Mouse (Mus musculus): ENCODE results near the gene Gstp1.
"Not testable (repeated sequence)": the region's sequence is repeated elsewhere in the genome, so short reads cannot be mapped to it uniquely, and the experiment has no call there.

Gstp1 gene

GRCm38 (mm10) chr19:4060044-4060898, 22.5 kb upstream of the Gstp1 start:
- DNase-seq (ENCODE audit: low spot score in 2 of 2): not testable (repeated sequence)

GRCm38 (mm10) chr19:4059069-4059740, 21.4 kb upstream of the Gstp1 start, which contains the start of gene Gstp3:
Gene Gstp3, minus strand, starts transcription at chr19:4059569.
- DNase-seq (ENCODE audit: low spot score in 2 of 2): no peak

- DNase-seq (ENCODE audit: low spot score in 2 of 2): no peak
Measured at GRCm38 (mm10) chr19:4058581-4058980, 20.8 kb upstream of the Gstp1 start.

DNA sequence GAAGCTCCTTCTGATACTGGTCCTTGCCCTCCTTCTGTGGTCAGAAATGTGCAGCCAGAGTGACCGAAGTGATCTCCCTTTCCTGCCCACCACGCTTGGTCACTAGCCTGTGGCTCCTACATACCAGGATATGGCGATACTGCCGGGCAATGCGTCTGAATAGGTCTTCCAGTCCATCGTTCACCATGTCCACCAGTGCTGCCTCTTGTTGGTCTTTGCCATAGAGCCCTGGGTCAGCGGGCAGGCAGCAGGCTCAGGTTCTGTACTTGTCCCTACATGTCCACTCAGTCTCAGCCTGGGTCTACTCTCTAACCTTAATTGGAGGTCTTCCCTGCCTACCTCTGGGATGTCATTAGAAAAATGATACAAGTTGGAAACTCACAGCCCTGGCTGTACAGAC, 20.2 kb upstream of the Gstp1 start:
- no peak for DNase-seq (ENCODE audit: low spot score in 2 of 2)

- no peak for DNase-seq (ENCODE audit: low spot score in 2 of 2)
Measured at GRCm38 (mm10) chr19:4057389-4057788, 19.6 kb upstream of the Gstp1 start.

- no peak for DNase-seq (ENCODE audit: low spot score in 2 of 2)
Measured at GRCm38 (mm10) chr19:4056727-4057126, 18.9 kb upstream of the Gstp1 start.

GRCm38 (mm10) chr19:4055947-4056693, 18.3 kb upstream of the Gstp1 start:
- no peak for DNase-seq (ENCODE audit: low spot score in 2 of 2)

- DNase-seq (ENCODE audit: low spot score in 2 of 2): no peak
Measured at GRCm38 (mm10) chr19:4055216-4055946, 17.6 kb upstream of the Gstp1 start.

- DNase-seq (ENCODE audit: low spot score in 2 of 2): no peak
Measured at GRCm38 (mm10) chr19:4054613-4055012, 16.8 kb upstream of the Gstp1 start.

DNA sequence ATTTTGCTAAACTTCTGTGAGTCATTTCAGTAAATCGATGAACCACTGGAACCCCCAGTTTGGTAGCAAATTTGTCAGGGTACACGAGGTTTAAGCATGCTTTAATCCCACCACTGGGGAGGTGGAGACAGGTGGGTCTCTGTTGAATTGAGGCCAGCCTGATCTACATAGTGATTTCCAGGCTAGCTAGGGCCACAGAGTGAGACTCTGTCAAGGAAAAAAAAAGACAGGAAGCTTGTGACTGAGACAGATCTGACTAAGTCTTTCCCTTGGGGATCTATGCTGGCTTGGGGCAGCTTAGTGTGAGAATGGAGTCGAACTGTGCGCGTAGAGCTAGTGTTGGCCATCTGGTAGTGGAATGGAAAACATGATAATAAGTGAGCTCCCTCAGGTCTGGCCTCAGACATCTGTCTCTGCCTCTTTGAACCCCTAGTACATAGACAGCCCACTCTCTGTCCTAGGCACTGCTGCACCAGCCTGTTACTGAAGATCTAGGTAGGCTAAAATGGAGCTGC, 14.8 kb upstream of the Gstp1 start:
- no peak for DNase-seq (ENCODE audit: low spot score in 2 of 2)

DNA sequence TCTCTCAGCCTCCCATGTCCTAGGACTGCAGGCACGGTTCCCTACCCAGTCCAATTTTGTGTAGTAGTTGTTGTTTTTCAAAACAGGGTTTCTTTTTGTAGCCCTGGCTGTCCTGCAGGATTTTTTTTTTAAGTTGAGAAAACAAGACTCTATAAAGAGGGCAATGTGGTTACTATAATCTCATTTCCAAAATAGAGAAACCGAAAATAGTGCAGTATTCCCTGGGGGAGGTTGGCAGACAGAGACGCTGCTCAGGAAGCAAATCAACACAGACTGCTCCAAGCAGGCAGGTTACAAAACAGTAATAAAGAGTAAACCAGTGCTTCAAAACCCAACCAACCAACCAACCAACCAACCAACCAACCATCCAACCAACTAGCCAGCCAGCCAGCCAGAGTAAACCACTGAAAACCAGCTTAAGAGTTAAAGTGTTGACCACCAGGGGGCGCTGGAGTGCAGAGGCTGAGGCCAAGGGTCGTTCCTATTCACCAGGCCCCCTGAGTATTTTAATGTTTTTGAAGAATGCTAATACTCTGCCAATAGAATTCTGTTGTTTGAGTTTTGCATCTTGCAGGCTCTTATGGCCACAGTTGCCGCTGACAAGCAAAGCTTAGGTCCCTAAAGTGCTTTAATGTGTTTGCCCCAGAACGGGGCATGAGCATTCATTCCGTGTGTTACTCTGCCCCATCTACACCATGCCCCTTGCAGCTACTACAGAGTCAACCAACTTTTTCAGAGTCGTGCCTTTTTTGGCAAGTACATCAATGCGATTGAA, 14.1 kb upstream of the Gstp1 start:
- peak in 1 of 2 experiments; percentile 50 for DNase-seq (ENCODE audit: low spot score in 2 of 2)

DNA sequence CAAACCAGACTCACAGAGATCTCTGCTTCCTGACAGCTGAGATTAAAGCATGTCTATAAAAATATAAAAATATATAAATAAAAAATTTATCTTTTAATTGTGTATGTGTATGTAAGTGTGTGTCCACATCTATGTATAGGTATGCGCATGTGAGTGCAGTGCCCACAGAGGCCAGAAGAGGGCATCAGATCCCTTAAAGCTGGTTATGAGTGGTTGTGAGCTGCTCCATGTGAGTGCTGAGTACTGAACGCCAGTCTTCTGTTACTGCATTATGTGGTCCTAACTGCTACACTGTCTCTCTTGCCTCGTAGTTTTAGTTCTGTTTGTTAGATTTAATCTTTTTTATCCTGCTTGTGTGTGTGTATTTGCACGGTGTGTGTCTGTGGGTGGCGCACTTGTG, 13.2 kb upstream of the Gstp1 start:
- no peak for DNase-seq (ENCODE audit: low spot score in 2 of 2)

- not testable (repeated sequence) for DNase-seq (ENCODE audit: low spot score in 2 of 2)
Measured at GRCm38 (mm10) chr19:4049069-4049468, 11.3 kb upstream of the Gstp1 start.

DNA sequence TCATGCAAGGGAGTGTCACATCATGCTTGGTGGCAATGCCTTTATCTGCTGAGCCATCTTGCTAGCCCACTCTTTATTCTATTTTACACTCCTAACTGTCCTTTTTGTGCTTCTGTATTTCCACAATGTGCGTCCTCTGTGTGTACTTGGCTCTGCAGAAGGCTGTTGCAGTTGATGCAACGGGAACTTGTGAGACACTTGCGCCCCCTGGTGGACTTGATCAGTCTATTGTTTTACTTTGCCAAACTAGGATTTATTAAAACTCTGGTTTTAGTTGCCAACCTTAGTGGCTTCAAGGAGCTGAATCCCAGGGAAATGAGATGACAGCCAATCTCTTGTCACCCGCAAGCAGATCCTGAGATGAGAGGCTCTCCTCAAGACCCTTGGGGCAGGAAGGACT, 10.1 kb upstream of the Gstp1 start:
- peak; percentile 49 to 65 for DNase-seq (ENCODE audit: low spot score in 2 of 2)

DNA sequence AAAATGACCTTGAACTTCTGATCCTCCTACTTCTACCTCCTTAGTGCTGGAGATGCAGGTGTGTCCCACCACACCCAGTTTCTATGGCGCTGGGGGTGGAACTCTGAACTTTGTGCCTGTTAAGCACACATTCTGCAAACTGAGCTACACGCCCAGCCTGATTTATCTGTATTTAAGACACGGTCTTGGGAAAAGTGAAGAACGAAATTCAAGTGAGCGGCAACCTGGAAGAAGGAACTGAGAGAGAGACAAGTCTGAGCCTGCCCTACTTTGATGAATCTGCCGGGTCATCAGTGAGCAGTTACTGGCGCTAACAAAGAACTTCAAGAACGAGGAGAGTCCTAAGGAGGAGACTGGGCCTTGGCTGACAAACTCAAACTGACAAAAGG, 9.1 kb upstream of the Gstp1 start:
- DNase-seq (ENCODE audit: low spot score in 2 of 2): no peak

- DNase-seq (ENCODE audit: low spot score in 2 of 2): peak; percentile 55 to 56
Measured at GRCm38 (mm10) chr19:4045966-4046865, 8.4 kb upstream of the Gstp1 start, which contains the start of gene Gstp2. Gene Gstp2, minus strand, starts transcription at chr19:4046023.

- not testable (repeated sequence) for DNase-seq (ENCODE audit: low spot score in 2 of 2)
Measured at GRCm38 (mm10) chr19:4044109-4044508, 6.3 kb upstream of the Gstp1 start.

DNA sequence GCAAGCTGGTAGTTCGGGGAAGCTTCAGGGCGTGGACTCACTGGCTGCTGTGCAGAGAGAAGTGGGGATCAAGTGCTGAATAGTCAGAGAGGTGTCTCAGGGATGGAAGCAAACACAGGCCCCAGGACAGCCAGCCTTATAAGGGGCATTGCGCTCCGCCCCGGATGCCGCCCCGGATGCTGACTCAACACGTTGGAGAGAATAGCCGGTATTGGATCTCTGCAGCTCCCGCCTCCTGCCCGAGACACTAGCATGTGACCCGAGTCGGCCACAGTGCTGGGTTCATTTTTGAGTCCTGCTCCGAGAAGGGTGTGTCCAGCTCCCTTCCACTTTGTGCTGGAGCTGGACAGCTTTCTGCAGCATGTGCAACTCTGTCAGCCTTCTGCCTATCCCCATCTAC, 4.3 kb upstream of the Gstp1 start:
- DNase-seq (ENCODE audit: low spot score in 2 of 2): no peak

DNA sequence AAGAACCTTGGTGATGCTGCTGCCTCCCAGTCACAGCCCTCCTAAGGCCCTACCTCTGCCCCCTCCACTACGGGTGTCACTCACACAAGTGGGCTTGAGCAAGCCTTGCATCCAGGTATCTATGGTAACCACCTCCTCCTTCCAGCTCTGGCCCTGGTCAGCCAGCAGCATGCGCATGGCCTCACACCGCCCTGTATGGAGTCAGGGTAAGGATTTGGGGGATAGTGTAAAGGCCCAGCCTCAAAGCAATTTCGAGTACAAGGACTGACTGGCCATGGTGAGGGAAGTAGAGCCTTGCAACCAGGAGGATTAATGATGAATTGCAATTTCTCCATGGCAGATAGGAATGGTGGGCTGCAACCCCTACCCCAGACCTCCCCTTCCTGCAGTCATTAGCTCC, 3.7 kb upstream of the Gstp1 start:
- peak in 1 of 2 experiments; percentile 2 for DNase-seq (ENCODE audit: low spot score in 2 of 2)
